Mouse (Mus musculus) heart, embryonic 15.5 days (tissue): ENCODE results near the gene Sox6. TPM values are rescaled to one million over a fixed set of nuclear protein-coding genes. Genes with fewer than 3 reads are reported as not detected.
A peak's percentile ranks its signal among the peaks of the same experiment; 100 is the strongest.
"Not testable (repeated sequence)": the region's sequence is repeated elsewhere in the genome, so short reads cannot be mapped to it uniquely, and the experiment has no call there.

Experiments used
- ATAC-seq: fragments of 200-750 bp; cut with Nextera tagmentation; replicated peaks from 2 replicates; pipeline ENCODE4 v1.8.0; 2017; ENCODE audit warnings: low read depth, moderate TSS enrichment; ENCODE audit not compliant: insufficient number of reproducible peaks, insufficient read depth, low FRiP score
- H3K27ac ChIP-seq: fragments of 300-500 bp; sonication (generic); 2 replicates; pipeline ENCODE4 v1.5.1; 2015; ENCODE audit warnings: mild to moderate bottlenecking, inconsistent platforms
- H3K27me3 ChIP-seq: fragments of 300-500 bp; sonication (generic); 2 replicates; pipeline ENCODE4 v1.6.1; 2015; ENCODE audit warnings: inconsistent platforms
- H3K36me3 ChIP-seq: fragments of 300-500 bp; sonication (generic); 2 replicates; pipeline ENCODE4 v1.6.1; 2015; ENCODE audit warnings: mild to moderate bottlenecking, inconsistent platforms
- H3K4me1 ChIP-seq: fragments of 300-500 bp; sonication (generic); replicated peaks from 2 replicates; pipeline ENCODE4 v1.6.1; 2015; ENCODE audit warnings: inconsistent platforms
- H3K4me2 ChIP-seq: fragments of 300-500 bp; sonication (generic); 2 replicates; pipeline ENCODE4 v1.6.1; 2015; ENCODE audit warnings: inconsistent platforms, mild to moderate bottlenecking, moderate library complexity
- H3K4me3 ChIP-seq: fragments of 300-500 bp; sonication (generic); 2 replicates; pipeline ENCODE4 v1.5.1; 2015; ENCODE audit warnings: mild to moderate bottlenecking, inconsistent platforms
- H3K9ac ChIP-seq: fragments of 300-500 bp; sonication (generic); 2 replicates; pipeline ENCODE4 v1.6.1; 2015; ENCODE audit warnings: mild to moderate bottlenecking, inconsistent platforms
- H3K9me3 ChIP-seq: fragments of 300-500 bp; sonication (generic); replicated peaks from 2 replicates; pipeline ENCODE4 v1.6.1; 2016; ENCODE audit warnings: inconsistent platforms
- WGBS: fragments of 180-500 bp; shearing (Covaris S2); methylation state at CpG from one replicate; pipeline ENCODE4 v1.1.7; 2015; ENCODE audit warnings: mixed read lengths; 5-methylcytosine and 5-hydroxymethylcytosine counted together
- polyA plus RNA-seq: library from polyadenylated mRNA; unstranded; fragments of >200 nt; fragmentation: Nextera tagmentation; extraction: Ambion mirVana; gene quantifications from 2 replicates; pipeline ENCODE4 v1.2.1, GENCODE M21; 2015

Sox6 gene
- polyA plus RNA-seq, 1 experiment from 2014 or later = 31.1 TPM

- H3K36me3 ChIP-seq = no peaks in the 10 kb centered on the region
- H3K9me3 ChIP-seq = no peaks in the 10 kb centered on the region
- ATAC-seq = peak; percentile 43
- 44% methylated on average over 8 of the region's 8 CpGs for WGBS
- peaks cover 44% of the 10 kb centered on the region for H3K4me1 ChIP-seq
- H3K4me2 ChIP-seq = no peak overlapping the region
- H3K4me3 ChIP-seq = no peak overlapping the region
- H3K27ac ChIP-seq = peak overlapping the region; percentile 20
- H3K27me3 ChIP-seq = no peaks in the 10 kb centered on the region
- H3K9ac ChIP-seq = no peak overlapping the region
Observed at GRCm38 (mm10) chr7:115624907-115625552, 413.6 kb downstream of the Sox6 start.

GRCm38 (mm10) chr7:115624451-115624850, 414.1 kb downstream of the Sox6 start:
- Histone ChIP-seq H3K4me2 (no peak overlapping the region), H3K9me3 (no peaks in the 10 kb centered on the region), H3K4me3 (no peak overlapping the region), H3K27me3 (no peaks in the 10 kb centered on the region), H3K4me1 (peaks cover 44% of the 10 kb centered on the region), H3K9ac (no peak overlapping the region), H3K27ac (peak overlapping the region; percentile 20), H3K36me3 (no peaks in the 10 kb centered on the region)
- no peak for ATAC-seq
- 57% methylated on average over 5 of the region's 5 CpGs for WGBS

- no peaks in the 10 kb centered on the region for H3K36me3 ChIP-seq
- H3K4me2 ChIP-seq = peak overlapping the region; percentile 49
- ATAC-seq = no peak
- peaks cover 5% of the 10 kb centered on the region; the same call in 1 of the 2 replicates for H3K4me1 ChIP-seq
- H3K27ac ChIP-seq = peak overlapping the region; percentile 76
- H3K9ac ChIP-seq = no peak overlapping the region
- no peaks in the 10 kb centered on the region for H3K27me3 ChIP-seq
- H3K4me3 ChIP-seq = peak overlapping the region; percentile 23
- WGBS = 26% methylated on average over 10 of the region's 10 CpGs
- no peaks in the 10 kb centered on the region for H3K9me3 ChIP-seq
Observed at GRCm38 (mm10) chr7:115615697-115616237, 422.8 kb downstream of the Sox6 start.

- Histone ChIP-seq H3K9ac (no peak overlapping the region), H3K4me1 (no peaks in the 10 kb centered on the region), H3K27me3 (no peaks in the 10 kb centered on the region), H3K4me3 (no peak overlapping the region), H3K36me3 (no peaks in the 10 kb centered on the region), H3K4me2 (no peak overlapping the region), H3K9me3 (no peaks in the 10 kb centered on the region), H3K27ac (no peak overlapping the region)
- WGBS = 87% methylated on average over 1 of the region's 1 CpGs
- ATAC-seq = no peak
Observed at GRCm38 (mm10) chr7:115607485-115607884, 431.1 kb downstream of the Sox6 start.

- not testable (repeated sequence) for H3K36me3 ChIP-seq, H3K27ac ChIP-seq, ATAC-seq, H3K4me3 ChIP-seq, H3K4me1 ChIP-seq, H3K4me2 ChIP-seq, H3K9me3 ChIP-seq, H3K9ac ChIP-seq, H3K27me3 ChIP-seq
- 74% methylated on average over 3 of the region's 3 CpGs for WGBS
Observed at GRCm38 (mm10) chr7:115606125-115606524, 432.5 kb downstream of the Sox6 start.

- Histone ChIP-seq H3K4me1 (no peaks in the 10 kb centered on the region), H3K4me3 (no peak overlapping the region), H3K9ac (no peak overlapping the region), H3K27ac (no peak overlapping the region), H3K27me3 (no peaks in the 10 kb centered on the region), H3K4me2 (no peak overlapping the region), H3K9me3 (no peaks in the 10 kb centered on the region), H3K36me3 (no peaks in the 10 kb centered on the region)
- 83% methylated on average over 7 of the region's 7 CpGs for WGBS
- no peak for ATAC-seq
Observed at GRCm38 (mm10) chr7:115604883-115605282, 433.7 kb downstream of the Sox6 start.

- H3K4me1 ChIP-seq = no peaks in the 10 kb centered on the region
- ATAC-seq = no peak
- 81% methylated on average over 6 of the region's 6 CpGs for WGBS
- no peak overlapping the region for H3K4me3 ChIP-seq
- H3K4me2 ChIP-seq = no peak overlapping the region
- no peak overlapping the region for H3K27ac ChIP-seq
- no peaks in the 10 kb centered on the region for H3K36me3 ChIP-seq
- H3K9me3 ChIP-seq = no peaks in the 10 kb centered on the region
- H3K27me3 ChIP-seq = no peaks in the 10 kb centered on the region
- no peak overlapping the region for H3K9ac ChIP-seq
Observed at GRCm38 (mm10) chr7:115597376-115597775, 441.2 kb downstream of the Sox6 start.

- WGBS = 80% methylated on average over 7 of the region's 7 CpGs
- no peaks in the 10 kb centered on the region for H3K9me3 ChIP-seq
Observed at GRCm38 (mm10) chr7:115580461-115580860, 458.1 kb downstream of the Sox6 start.

GRCm38 (mm10) chr7:115579826-115580225, 458.8 kb downstream of the Sox6 start:
- Histone ChIP-seq H3K4me1 (peaks cover 9% of the 10 kb centered on the region), H3K36me3 (no peaks in the 10 kb centered on the region), H3K4me3 (no peak overlapping the region), H3K4me2 (no peak overlapping the region), H3K9me3 (no peaks in the 10 kb centered on the region), H3K9ac (no peak overlapping the region), H3K27me3 (no peaks in the 10 kb centered on the region), H3K27ac (no peak overlapping the region)
- WGBS = 70% methylated on average over 3 of the region's 3 CpGs
- ATAC-seq = no peak

More at GRCm38 (mm10) chr7:115580461-115580860, 458.1 kb downstream of the Sox6 start:
- no peak for ATAC-seq
- no peak overlapping the region for H3K27ac ChIP-seq
- H3K4me3 ChIP-seq = no peak overlapping the region
- no peak overlapping the region for H3K9ac ChIP-seq
- no peaks in the 10 kb centered on the region for H3K27me3 ChIP-seq
- H3K4me2 ChIP-seq = no peak overlapping the region
- H3K4me1 ChIP-seq = peaks cover 9% of the 10 kb centered on the region
- no peaks in the 10 kb centered on the region for H3K36me3 ChIP-seq

GRCm38 (mm10) chr7:115576387-115576786, 462.2 kb downstream of the Sox6 start:
- no peak overlapping the region for H3K4me3 ChIP-seq
- no peak overlapping the region for H3K4me2 ChIP-seq
- H3K9ac ChIP-seq = no peak overlapping the region
- H3K27me3 ChIP-seq = no peaks in the 10 kb centered on the region
- WGBS = 76% methylated on average over 1 of the region's 1 CpGs
- no peaks in the 10 kb centered on the region for H3K9me3 ChIP-seq
- peaks cover 9% of the 10 kb centered on the region for H3K4me1 ChIP-seq
- no peak for ATAC-seq
- H3K27ac ChIP-seq = no peak overlapping the region
- H3K36me3 ChIP-seq = no peaks in the 10 kb centered on the region

GRCm38 (mm10) chr7:115574834-115575233, 463.8 kb downstream of the Sox6 start:
- Histone ChIP-seq H3K9ac (no peak overlapping the region), H3K36me3 (no peaks in the 10 kb centered on the region), H3K4me1 (peaks cover 9% of the 10 kb centered on the region), H3K27ac (no peak overlapping the region), H3K4me3 (no peak overlapping the region), H3K27me3 (no peaks in the 10 kb centered on the region), H3K9me3 (no peaks in the 10 kb centered on the region), H3K4me2 (no peak overlapping the region)
- 31% methylated on average over 1 of the region's 1 CpGs for WGBS
- no peak for ATAC-seq

GRCm38 (mm10) chr7:115568821-115569240, 469.8 kb downstream of the Sox6 start:
- no peaks in the 10 kb centered on the region for H3K36me3 ChIP-seq
- ATAC-seq = no peak; the same call in 1 of the 2 replicates
- no peaks in the 10 kb centered on the region for H3K9me3 ChIP-seq
- 24% methylated on average over 9 of the region's 9 CpGs for WGBS
- peaks cover 10% of the 10 kb centered on the region for H3K4me1 ChIP-seq
- no peak overlapping the region for H3K27ac ChIP-seq
- no peak overlapping the region for H3K4me3 ChIP-seq
- H3K9ac ChIP-seq = no peak overlapping the region
- H3K27me3 ChIP-seq = no peaks in the 10 kb centered on the region
- 0 out of 2 replicates have a peak overlapping the region, but pooled peaks have one; percentile 19 for H3K4me2 ChIP-seq
